Mouse (Mus musculus) left cerebral cortex, adult 11 months (tissue): ENCODE measurements around the gene Fbxo11.
"Not testable (repeated sequence)": the region's sequence is repeated elsewhere in the genome, so short reads cannot be mapped to it uniquely, and the experiment has no call there.

Source experiments
- DNase-seq: peaks from one replicate; pipeline ENCODE4 v3.0.0; 2022; ENCODE audit warnings: low spot score

The Fbxo11 gene

DNA sequence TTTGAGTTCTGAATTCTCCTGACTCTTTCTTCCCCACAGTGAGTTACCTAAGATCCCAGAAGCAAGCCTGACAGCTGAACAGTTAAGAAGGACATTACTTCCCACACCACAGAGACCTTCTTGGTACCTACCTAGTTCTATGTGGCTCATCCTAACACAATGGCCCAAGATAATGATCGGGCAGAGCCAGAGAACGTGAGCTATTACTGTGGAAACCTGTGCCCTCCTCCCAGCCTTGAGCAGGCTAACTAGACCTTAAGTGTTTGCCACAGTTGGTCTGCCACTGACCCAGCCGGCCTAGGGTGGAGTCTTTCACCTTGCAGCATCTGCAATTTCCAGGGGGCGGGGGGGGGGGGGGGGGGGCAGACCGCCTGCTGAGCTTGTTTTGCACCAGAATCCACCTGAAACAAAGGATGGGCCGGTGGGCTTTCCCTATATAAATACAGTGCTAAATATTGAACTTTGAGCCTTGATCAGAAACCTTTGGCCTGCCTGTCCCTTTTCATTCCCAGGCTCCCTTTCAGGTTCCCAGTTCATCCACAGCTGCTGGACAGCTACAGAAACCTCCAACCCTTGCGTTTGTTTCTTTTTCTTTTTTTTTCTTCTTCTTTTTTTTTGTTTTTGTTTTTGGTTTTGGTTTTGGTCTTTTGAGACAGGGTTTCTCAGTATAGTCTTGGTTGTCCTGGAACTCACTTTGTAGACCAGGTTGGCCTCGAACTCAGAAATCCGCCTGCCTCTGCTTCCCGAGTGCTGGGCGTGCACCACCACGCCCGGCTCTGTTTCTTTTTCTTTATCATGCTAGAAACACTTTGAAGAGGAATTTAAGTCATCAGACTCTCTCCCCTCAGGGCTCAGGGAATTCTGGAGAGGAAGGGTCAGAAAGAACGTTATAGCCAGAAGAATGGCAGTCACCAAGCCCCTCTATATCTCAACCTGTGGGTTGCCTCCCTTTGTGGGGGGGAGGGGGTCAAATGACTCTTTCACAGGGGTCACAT lies 101.7 kb downstream of the Fbxo11 start:
- DNase-seq: no peak

GRCm38 (mm10) chr17:87959931-87960330 lies 105.2 kb downstream of the Fbxo11 start:
- DNase-seq: not testable (repeated sequence)

- DNase-seq: not testable (repeated sequence)
These were observed 105.7 kb downstream of the Fbxo11 start for GRCm38 (mm10) chr17:87959406-87959805.

GRCm38 (mm10) chr17:87958283-87958682 lies 106.8 kb downstream of the Fbxo11 start:
- no peak for DNase-seq

GRCm38 (mm10) chr17:87957096-87957840 lies 107.8 kb downstream of the Fbxo11 start:
- no peak for DNase-seq

DNA sequence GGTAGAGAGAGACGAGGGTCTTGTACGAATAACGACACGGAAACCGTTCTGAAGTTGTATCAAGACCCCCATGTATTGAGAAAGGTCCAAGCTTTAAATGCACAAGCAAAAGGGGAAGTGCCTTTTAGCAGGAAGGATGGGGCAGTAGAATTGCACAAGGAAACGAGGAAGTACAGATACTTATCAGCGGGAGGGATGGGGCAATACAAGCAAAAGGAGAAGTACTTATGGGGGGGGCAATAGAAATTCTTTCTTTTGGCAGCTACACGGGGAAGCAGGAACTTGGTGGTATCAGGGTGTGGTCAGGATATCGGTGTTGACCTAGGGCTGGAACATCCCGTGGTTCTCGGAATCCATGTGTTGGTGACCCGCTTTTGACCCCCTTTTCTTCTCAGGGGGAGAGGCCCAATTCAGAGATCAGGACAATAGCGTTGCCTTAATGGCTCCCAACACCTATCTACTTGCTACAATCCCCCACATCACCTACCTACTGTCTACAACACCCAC lies 110.4 kb downstream of the Fbxo11 start:
- DNase-seq: not testable (repeated sequence)

- peak; percentile 59 for DNase-seq
These were observed 116.0 kb downstream of the Fbxo11 start for GRCm38 (mm10) chr17:87948965-87949584.
